26 mouse cellular contexts compared by ENCODE assay signal in the genomic region with DNA sequence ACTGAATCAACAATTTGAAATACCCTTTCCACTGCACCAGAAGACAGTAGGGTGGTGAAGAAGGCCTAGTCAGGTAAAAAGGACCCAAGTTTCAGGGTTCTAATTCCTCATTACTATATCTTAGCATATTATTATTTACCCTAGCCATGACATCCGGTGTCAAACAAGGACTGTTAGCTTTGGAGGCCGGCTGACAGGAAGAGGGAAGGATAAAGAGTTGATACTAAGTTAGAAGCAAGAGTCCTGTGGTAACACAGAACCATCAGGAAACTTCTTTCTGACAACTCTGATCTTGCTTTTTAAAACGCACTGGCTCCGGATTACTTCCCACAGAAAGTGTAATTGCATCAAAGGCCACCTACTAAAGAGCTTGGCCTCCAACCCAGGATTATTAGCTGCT.
DNase-seq lines count a peak whose midpoint lies in the region; ATAC-seq and TF ChIP-seq lines count a peak whose summit lies in the region.
"Had no signal": no experiment of that assay in that cellular context is flagged by ENCODE, and none has a peak within 500 bp of the region (broad histone marks: within the 10 kb centered on the region; RNA-seq: fewer than 3 reads in every experiment).

No protein-coding gene starts in this region.

- 0 out of 2 replicates have a peak overlapping the region, but pooled peaks have one; percentile 38 for H3K27ac ChIP-seq in kidney, embryonic 14.5 days (ENCODE audit: low read depth, low read length)
- H3K27ac ChIP-seq: hindbrain, embryonic 14.5 days; left cerebral cortex, adult 2 months; limb, embryonic 15.5 days had no signal

- CTCF ChIA-PET in Patski (lab: Charles Lee): interaction anchor here (0.9 to 1.6 kb wide), 3 partner anchors 14 to 19 kb away, joined by 3 to 5 read pairs (median 4); no protein-coding TSS in a partner anchor

- H3K9ac ChIP-seq in kidney, embryonic 14.5 days (ENCODE audit: low read depth, low read length): no peak overlapping the region
- H3K9ac ChIP-seq: forebrain, postnatal 0 days; hindbrain, embryonic 14.5 days; limb, embryonic 15.5 days had no signal

- 82% methylated on average over 4 of the region's 4 CpGs for WGBS in kidney, embryonic 14.5 days

- no peaks in the 10 kb centered on the region for H3K27me3 ChIP-seq in kidney, embryonic 14.5 days (ENCODE audit: control insufficient read depth, insufficient read depth, low read length)
- no peaks in the 10 kb centered on the region for H3K27me3 ChIP-seq in Patski
- H3K27me3 ChIP-seq: CH12.LX; limb, embryonic 15.5 days had no signal

- H3K4me2 ChIP-seq in kidney, embryonic 14.5 days (replicated peaks; ENCODE audit: low read depth, low read length): no peak overlapping the region
- H3K4me2 ChIP-seq: hindbrain, embryonic 14.5 days; limb, embryonic 15.5 days; midbrain, embryonic 11.5 days had no signal

- H3K4me3 ChIP-seq in kidney, embryonic 14.5 days (ENCODE audit: low read length): no peak overlapping the region
- H3K4me3 ChIP-seq: embryonic facial prominence, embryonic 10.5 days; forebrain, embryonic 10.5 days; left cerebral cortex, adult 2 months; limb, embryonic 15.5 days had no signal

- no peak for ATAC-seq in kidney, embryonic 14.5 days (ENCODE audit: low FRiP score, low TSS enrichment)
- peak; percentile 5 for ATAC-seq in Patski
- no peak for ATAC-seq in erythroblast, adult 5-6 weeks (replicated peaks; ENCODE audit: low FRiP score, poor library complexity, severe bottlenecking)
- ATAC-seq: forebrain, postnatal 0 days had no signal

- peak; percentile 17 for DNase-seq in heart, adult 8-10 months (ENCODE audit: low spot score)
- no peak for DNase-seq in heart, postnatal 4 days
- no peak for DNase-seq in kidney, postnatal 4 days
- DNase-seq in Patski (ENCODE audit: low read depth, low spot score): no peak
- DNase-seq in induced T-regulatory cell, adult 2 months (ENCODE audit: low read depth): peak; percentile 4
- DNase-seq: B cell, adult 2 months; cerebellum, adult 9-10 months; forebrain, postnatal 0 days; gastrocnemius, postnatal 36 days; kidney, adult 11 months; left cerebral cortex, postnatal 4 days; lung, adult 18-20 months; lung, postnatal 10 days; right cerebral cortex, adult 18-20 months; right cerebral cortex, postnatal 4 days; thymus, adult 18-20 months; thymus, postnatal 36 days had no signal

- no peak for TF ChIP-seq CTCF in Patski (IDR thresholded peaks at IDR 0.05)

- in situ Hi-C loops in Patski (cut with MboI; ENCODE audit: low pct_unique_long_range_greater_than_20kb): no loop called here

- POLR2A ChIA-PET in Patski (lab: Charles Lee): no interaction called here

- no peaks in the 10 kb centered on the region for H3K36me3 ChIP-seq in kidney, embryonic 14.5 days (ENCODE audit: control insufficient read depth, insufficient read depth, low read length)
- H3K36me3 ChIP-seq: embryonic facial prominence, embryonic 10.5 days; forebrain, embryonic 10.5 days; limb, embryonic 15.5 days had no signal

- H3K9me3 ChIP-seq in kidney, embryonic 14.5 days (ENCODE audit: control insufficient read depth, low read length): no peaks in the 10 kb centered on the region
- H3K9me3 ChIP-seq: embryonic facial prominence, embryonic 10.5 days; forebrain, embryonic 10.5 days; limb, embryonic 15.5 days had no signal

- peaks cover 13% of the 10 kb centered on the region for H3K4me1 ChIP-seq in kidney, embryonic 14.5 days (ENCODE audit: control insufficient read depth, insufficient read depth, low read length)

Comparison
In these comparisons a context has a peak if more than half of its experiments do, and no peak if none do; other contexts are left out.
1. DNase-seq: peak in heart, adult 8-10 months (single experiment) and induced T-regulatory cell, adult 2 months (single experiment); none in heart, postnatal 4 days (single experiment), kidney, postnatal 4 days (0 of 2) and Patski (single experiment).